Mouse (Mus musculus) liver, postnatal 0 days (tissue): ENCODE data around the gene Txlnb. TPM values are rescaled to one million over a fixed set of nuclear protein-coding genes. Genes with fewer than 3 reads are reported as not detected.

Source experiments
- ATAC-seq: fragments of 200-750 bp; cut with Nextera tagmentation; 2 replicates; pipeline ENCODE4 v1.8.0; 2017; ENCODE audit warnings: mild to moderate bottlenecking, moderate library complexity
- DNase-seq: peaks from one replicate; pipeline ENCODE4 v3.0.0-alpha.2; 2016
- H3K27ac ChIP-seq: fragments of 300-500 bp; sonication (generic); 2 replicates; pipeline ENCODE4 v1.5.1; 2014; ENCODE audit warnings: antibody characterized with exemption, moderate library complexity, mild to moderate bottlenecking, low read depth
- H3K27me3 ChIP-seq: fragments of 300-500 bp; sonication (generic); 2 replicates; pipeline ENCODE4 v1.6.1; 2014; ENCODE audit warnings: low read length, control low read depth, mixed read lengths; ENCODE audit not compliant: insufficient read depth
- H3K36me3 ChIP-seq: fragments of 300-500 bp; sonication (generic); replicated peaks from 2 replicates; pipeline ENCODE4 v1.6.1; 2014; ENCODE audit warnings: mild to moderate bottlenecking, control low read depth, low read length, moderate library complexity, mixed read lengths; ENCODE audit not compliant: insufficient read depth
- H3K4me1 ChIP-seq: fragments of 300-500 bp; sonication (generic); 2 replicates; pipeline ENCODE4 v1.6.1; 2014; ENCODE audit warnings: antibody characterized with exemption, mild to moderate bottlenecking, control low read depth; ENCODE audit not compliant: insufficient read depth
- H3K4me2 ChIP-seq: fragments of 300-500 bp; sonication (generic); 2 replicates; pipeline ENCODE4 v1.6.1; 2014; ENCODE audit warnings: low read depth, mild to moderate bottlenecking, low read length, moderate library complexity, mixed read lengths
- H3K4me3 ChIP-seq: fragments of 300-500 bp; sonication (generic); 2 replicates; pipeline ENCODE4 v1.5.1; 2014; ENCODE audit warnings: low read depth, low read length
- H3K9ac ChIP-seq: fragments of 300-500 bp; sonication (generic); replicated peaks from 2 replicates; pipeline ENCODE4 v1.6.1; 2014; ENCODE audit warnings: mild to moderate bottlenecking, moderate library complexity
- H3K9me3 ChIP-seq: fragments of 300-500 bp; sonication (generic); 2 replicates; pipeline ENCODE4 v1.6.1; 2016; ENCODE audit warnings: mild to moderate bottlenecking, control low read depth, low read length, mixed read lengths
- CTCF ChIP-seq: sonication (generic); IDR thresholded peaks from 2 replicates; pipeline ENCODE4 v1.5.1; 2016; ENCODE audit warnings: antibody characterized with exemption, low read depth
- EP300 ChIP-seq: IDR thresholded peaks from 2 replicates; pipeline ENCODE4 v1.6.1; 2016; ENCODE audit warnings: antibody characterized with exemption, low read depth, mild to moderate bottlenecking
- WGBS: fragments of 180-500 bp; shearing (Covaris S2); extraction: QIAGEN DNeasy Blood & Tissue Kit; methylation state at CpG from one replicate; pipeline ENCODE4 v1.1.7; 2014; ENCODE audit not compliant: insufficient replicate concordance; 5-methylcytosine and 5-hydroxymethylcytosine counted together
- polyA plus RNA-seq: library from polyadenylated mRNA; unstranded; fragments of >200 nt; fragmentation: Nextera tagmentation; extraction: Ambion mirVana; gene quantifications from 2 replicates; pipeline ENCODE4 v1.2.1, GENCODE M21; 2015

Txlnb gene
- polyA plus RNA-seq, 1 experiment from 2014 or later, result 0.05 TPM

- H3K4me3 ChIP-seq, result no peak overlapping the region
- H3K4me2 ChIP-seq, result no peak overlapping the region
- no peak overlapping the region for H3K9ac ChIP-seq
- no peak overlapping the region for H3K27ac ChIP-seq
- no peaks in the 10 kb centered on the region for H3K36me3 ChIP-seq
- H3K27me3 ChIP-seq, result no peaks in the 10 kb centered on the region
- ATAC-seq (no peak), DNase-seq (no peak)
- TF ChIP-seq CTCF, result no peak
- no peak for TF ChIP-seq EP300
- H3K4me1 ChIP-seq, result no peaks in the 10 kb centered on the region
- WGBS, result 48% methylated on average over 4 of the region's 4 CpGs
- H3K9me3 ChIP-seq, result no peaks in the 10 kb centered on the region
Observed at GRCm38 (mm10) chr10:17788347-17788746, 7.7 kb upstream of the Txlnb start.

GRCm38 (mm10) chr10:17793926-17794325, 2.1 kb upstream of the Txlnb start:
- WGBS, result 73% methylated on average over 5 of the region's 5 CpGs
- ATAC-seq (no peak), DNase-seq (no peak)

GRCm38 (mm10) chr10:17794443-17794842, 1.6 kb upstream of the Txlnb start:
- Histone ChIP-seq H3K36me3 (no peaks in the 10 kb centered on the region), H3K27ac (no peak overlapping the region), H3K4me3 (no peak overlapping the region), H3K9ac (no peak overlapping the region), H3K9me3 (no peaks in the 10 kb centered on the region), H3K4me2 (no peak overlapping the region), H3K27me3 (no peaks in the 10 kb centered on the region), H3K4me1 (peaks cover 4% of the 10 kb centered on the region; the same call in 1 of the 2 replicates)
- DNase-seq (no peak), ATAC-seq (no peak)
- WGBS, result 80% methylated on average over 5 of the region's 5 CpGs
- TF ChIP-seq EP300 (no peak), CTCF (no peak)

More at GRCm38 (mm10) chr10:17793926-17794325, 2.1 kb upstream of the Txlnb start:
- no peak overlapping the region for H3K9ac ChIP-seq
- H3K27me3 ChIP-seq, result no peaks in the 10 kb centered on the region
- H3K4me3 ChIP-seq, result no peak overlapping the region
- peaks cover 4% of the 10 kb centered on the region; the same call in 1 of the 2 replicates for H3K4me1 ChIP-seq
- no peaks in the 10 kb centered on the region for H3K36me3 ChIP-seq
- H3K4me2 ChIP-seq, result no peak overlapping the region
- H3K9me3 ChIP-seq, result no peaks in the 10 kb centered on the region
- no peak overlapping the region for H3K27ac ChIP-seq
- TF ChIP-seq CTCF, result no peak
- no peak for TF ChIP-seq EP300

- H3K9ac ChIP-seq, result no peak overlapping the region
- 73% methylated on average over 4 of the region's 4 CpGs for WGBS
- no peaks in the 10 kb centered on the region for H3K36me3 ChIP-seq
- ATAC-seq, result no peak
- TF ChIP-seq CTCF, result no peak
- no peak for TF ChIP-seq EP300
- H3K4me3 ChIP-seq, result no peak overlapping the region
- peaks cover 4% of the 10 kb centered on the region; the same call in 1 of the 2 replicates for H3K4me1 ChIP-seq
- H3K4me2 ChIP-seq, result no peak overlapping the region
- H3K9me3 ChIP-seq, result no peaks in the 10 kb centered on the region
- H3K27ac ChIP-seq, result no peak overlapping the region
- no peak for DNase-seq
- no peaks in the 10 kb centered on the region for H3K27me3 ChIP-seq
Observed at GRCm38 (mm10) chr10:17795227-17795626, 799 bp upstream of the Txlnb start.

GRCm38 (mm10) chr10:17796846-17797631, 1.0 kb downstream of the Txlnb start:
- Histone ChIP-seq H3K4me1 (peaks cover 4% of the 10 kb centered on the region; the same call in 1 of the 2 replicates), H3K4me3 (no peak overlapping the region), H3K27me3 (no peaks in the 10 kb centered on the region), H3K9ac (no peak overlapping the region), H3K9me3 (no peaks in the 10 kb centered on the region), H3K4me2 (peak overlapping the region; percentile 24; the same call in 1 of the 2 replicates), H3K36me3 (no peaks in the 10 kb centered on the region), H3K27ac (no peak overlapping the region)
- DNase-seq (no peak), ATAC-seq (no peak)
- WGBS, result 41% methylated on average over 12 of the region's 12 CpGs
- TF ChIP-seq CTCF, result no peak
- TF ChIP-seq EP300, result no peak

GRCm38 (mm10) chr10:17797681-17798080, 1.7 kb downstream of the Txlnb start:
- H3K9me3 ChIP-seq, result no peaks in the 10 kb centered on the region
- no peak overlapping the region for H3K4me3 ChIP-seq
- H3K4me1 ChIP-seq, result peaks cover 4% of the 10 kb centered on the region; the same call in 1 of the 2 replicates
- 83% methylated on average over 3 of the region's 3 CpGs for WGBS
- no peak overlapping the region for H3K9ac ChIP-seq
- ATAC-seq (no peak), DNase-seq (no peak)
- H3K27ac ChIP-seq, result no peak overlapping the region
- H3K36me3 ChIP-seq, result no peaks in the 10 kb centered on the region
- no peaks in the 10 kb centered on the region for H3K27me3 ChIP-seq
- H3K4me2 ChIP-seq, result no peak overlapping the region
- no peak for TF ChIP-seq CTCF
- TF ChIP-seq EP300, result no peak
